Mouse (Mus musculus) midbrain, embryonic 14.5 days (tissue): ENCODE results near the gene St5. TPM values are rescaled to one million over a fixed set of nuclear protein-coding genes. Genes with fewer than 3 reads are reported as not detected.

ENCODE experiments used
- ATAC-seq: fragments of 200-750 bp; cut with Nextera tagmentation; 2 replicates; pipeline ENCODE4 v1.8.0; 2017; ENCODE audit warnings: moderate number of reproducible peaks, moderate library complexity; ENCODE audit not compliant: low FRiP score, low TSS enrichment
- DNase-seq: peaks from one replicate; pipeline ENCODE4 v3.0.0-alpha.2; 2015
- H3K27ac ChIP-seq: fragments of 300-500 bp; sonication (generic); replicated peaks from 2 replicates; pipeline ENCODE4 v1.5.1; 2014; ENCODE audit warnings: mild to moderate bottlenecking, low read depth, low read length, moderate library complexity
- H3K27me3 ChIP-seq: fragments of 300-500 bp; sonication (generic); 2 replicates; pipeline ENCODE4 v1.6.1; 2014; ENCODE audit warnings: low read length, control low read depth, mixed read lengths; ENCODE audit not compliant: control insufficient read depth, insufficient read depth
- H3K36me3 ChIP-seq: fragments of 300-500 bp; sonication (generic); 2 replicates; pipeline ENCODE4 v1.6.1; 2014; ENCODE audit warnings: low read length, control low read depth; ENCODE audit not compliant: control insufficient read depth, insufficient read depth
- H3K4me1 ChIP-seq: fragments of 300-500 bp; sonication (generic); 2 replicates; pipeline ENCODE4 v1.6.1; 2014; ENCODE audit warnings: mild to moderate bottlenecking, antibody characterized with exemption, low read length, control low read depth; ENCODE audit not compliant: control insufficient read depth, insufficient read depth
- H3K4me2 ChIP-seq: fragments of 300-500 bp; sonication (generic); 2 replicates; pipeline ENCODE4 v1.6.1; 2014; ENCODE audit warnings: mild to moderate bottlenecking, low read length, moderate library complexity
- H3K4me3 ChIP-seq: fragments of 300-500 bp; sonication (generic); replicated peaks from 2 replicates; pipeline ENCODE4 v1.5.1; 2014; ENCODE audit warnings: low read depth, low read length
- H3K9ac ChIP-seq: fragments of 300-500 bp; sonication (generic); replicated peaks from 2 replicates; pipeline ENCODE4 v1.6.1; 2014; ENCODE audit warnings: mild to moderate bottlenecking, low read length, moderate library complexity
- H3K9me3 ChIP-seq: fragments of 300-500 bp; sonication (generic); 2 replicates; pipeline ENCODE4 v1.6.1; 2016; ENCODE audit warnings: low read length, control low read depth, mixed read lengths; ENCODE audit not compliant: control insufficient read depth
- WGBS: fragments of 180-500 bp; shearing (Covaris S2); extraction: QIAGEN DNeasy Blood & Tissue Kit; methylation state at CpG from one replicate; pipeline ENCODE4 v1.1.7; 2014; 5-methylcytosine and 5-hydroxymethylcytosine counted together
- polyA plus RNA-seq: library from polyadenylated mRNA; unstranded; fragments of >200 nt; fragmentation: Nextera tagmentation; extraction: Ambion mirVana; gene quantifications from 2 replicates; pipeline ENCODE4 v1.2.1, GENCODE M21; 2014

St5 gene
- polyA plus RNA-seq, 1 experiment from 2014 or later, result 16.4 TPM

GRCm38 (mm10) chr7:109690101-109690500 is 13.3 kb downstream of the St5 start:
- Histone ChIP-seq H3K27me3 (no peaks in the 10 kb centered on the region), H3K4me3 (no peak overlapping the region), H3K4me1 (0 out of 2 replicates have a peak, but pooled peaks cover 5% of the 10 kb centered on the region), H3K9ac (no peak overlapping the region), H3K4me2 (no peak overlapping the region), H3K27ac (no peak overlapping the region), H3K36me3 (no peaks in the 10 kb centered on the region), H3K9me3 (no peaks in the 10 kb centered on the region)
- 90% methylated on average over 3 of the region's 3 CpGs for WGBS
- DNase-seq, result no peak
- ATAC-seq, result no peak

- no peak overlapping the region for H3K9ac ChIP-seq
- no peaks in the 10 kb centered on the region for H3K27me3 ChIP-seq
- no peak overlapping the region for H3K4me3 ChIP-seq
- H3K36me3 ChIP-seq, result no peaks in the 10 kb centered on the region
- ATAC-seq (no peak), DNase-seq (peak; percentile 34)
- 0 out of 2 replicates have a peak, but pooled peaks cover 5% of the 10 kb centered on the region for H3K4me1 ChIP-seq
- 25% methylated on average over 9 of the region's 9 CpGs for WGBS
- no peak overlapping the region for H3K4me2 ChIP-seq
- no peak overlapping the region for H3K27ac ChIP-seq
- no peaks in the 10 kb centered on the region for H3K9me3 ChIP-seq
Observed at GRCm38 (mm10) chr7:109686585-109687128, 16.7 kb downstream of the St5 start.

- Histone ChIP-seq H3K4me1 (no peaks in the 10 kb centered on the region), H3K4me3 (no peak overlapping the region), H3K4me2 (no peak overlapping the region), H3K27me3 (no peaks in the 10 kb centered on the region), H3K9ac (no peak overlapping the region), H3K27ac (no peak overlapping the region), H3K9me3 (no peaks in the 10 kb centered on the region), H3K36me3 (no peaks in the 10 kb centered on the region)
- ATAC-seq, result no peak
- 97% methylated on average over 1 of the region's 1 CpGs for WGBS
- no peak for DNase-seq
Observed at GRCm38 (mm10) chr7:109680879-109681278, 22.5 kb downstream of the St5 start.

- 90% methylated on average over 2 of the region's 2 CpGs for WGBS
- no peaks in the 10 kb centered on the region for H3K4me1 ChIP-seq
- H3K9ac ChIP-seq, result no peak overlapping the region
- DNase-seq (no peak), ATAC-seq (no peak)
- no peaks in the 10 kb centered on the region for H3K9me3 ChIP-seq
- H3K4me2 ChIP-seq, result no peak overlapping the region
- no peak overlapping the region for H3K4me3 ChIP-seq
- no peak overlapping the region for H3K27ac ChIP-seq
- no peaks in the 10 kb centered on the region for H3K27me3 ChIP-seq
- no peaks in the 10 kb centered on the region for H3K36me3 ChIP-seq
Observed at GRCm38 (mm10) chr7:109680284-109680683, 23.1 kb downstream of the St5 start.

- Histone ChIP-seq H3K4me2 (no peak overlapping the region), H3K9me3 (no peaks in the 10 kb centered on the region), H3K9ac (no peak overlapping the region), H3K4me1 (0 out of 2 replicates have a peak, but pooled peaks cover 2% of the 10 kb centered on the region), H3K27ac (no peak overlapping the region), H3K4me3 (no peak overlapping the region), H3K36me3 (no peaks in the 10 kb centered on the region), H3K27me3 (no peaks in the 10 kb centered on the region)
- 76% methylated on average over 4 of the region's 4 CpGs for WGBS
- no peak for ATAC-seq
- DNase-seq, result no peak
Observed at GRCm38 (mm10) chr7:109674944-109675628, 28.3 kb downstream of the St5 start.

GRCm38 (mm10) chr7:109671581-109672471 is 31.6 kb downstream of the St5 start:
- WGBS, result under 1% methylated on average over 40 of the region's 44 CpGs
- H3K27me3 ChIP-seq, result no peaks in the 10 kb centered on the region

GRCm38 (mm10) chr7:109669426-109670170 is 33.8 kb downstream of the St5 start:
- WGBS, result 91% methylated on average over 5 of the region's 5 CpGs
- Histone ChIP-seq H3K9ac (no peak overlapping the region), H3K36me3 (no peaks in the 10 kb centered on the region), H3K4me1 (0 out of 2 replicates have a peak, but pooled peaks cover 2% of the 10 kb centered on the region), H3K4me2 (no peak overlapping the region), H3K9me3 (no peaks in the 10 kb centered on the region), H3K27me3 (no peaks in the 10 kb centered on the region), H3K27ac (no peak overlapping the region), H3K4me3 (no peak overlapping the region)
- DNase-seq (no peak), ATAC-seq (no peak)

More at GRCm38 (mm10) chr7:109671581-109672471, 31.6 kb downstream of the St5 start:
- H3K36me3 ChIP-seq, result no peaks in the 10 kb centered on the region
- 0 out of 2 replicates have a peak, but pooled peaks cover 2% of the 10 kb centered on the region for H3K4me1 ChIP-seq
- H3K9ac ChIP-seq, result peak overlapping the region; percentile 68
- ATAC-seq, result peak; percentile 87
- H3K9me3 ChIP-seq, result no peaks in the 10 kb centered on the region
- H3K27ac ChIP-seq, result peak overlapping the region; percentile 75
- H3K4me2 ChIP-seq, result peak overlapping the region; percentile 94
- DNase-seq, result peak; percentile 83
- H3K4me3 ChIP-seq, result peak overlapping the region; percentile 57

GRCm38 (mm10) chr7:109666664-109667063 is 36.7 kb downstream of the St5 start:
- ATAC-seq, result no peak

More at GRCm38 (mm10) chr7:109666664-109667063, 36.7 kb downstream of the St5 start:
- Histone ChIP-seq H3K27ac (no peak overlapping the region), H3K4me3 (no peak overlapping the region), H3K36me3 (no peaks in the 10 kb centered on the region), H3K4me2 (no peak overlapping the region), H3K4me1 (0 out of 2 replicates have a peak, but pooled peaks cover 2% of the 10 kb centered on the region), H3K9ac (no peak overlapping the region), H3K9me3 (no peaks in the 10 kb centered on the region), H3K27me3 (no peaks in the 10 kb centered on the region)
- no peak for DNase-seq
- WGBS, result 74% methylated on average over 5 of the region's 5 CpGs
